Mouse (Mus musculus) c-Kit-negative CD71-positive TER-119-positive erythroid progenitor cells, embryonic 14.5 days (primary cell): ENCODE results near the gene Zfp39.
"Not testable (repeated sequence)": the region's sequence is repeated elsewhere in the genome, so short reads cannot be mapped to it uniquely, and the experiment has no call there.

Experiments
- DNase-seq: peaks from one replicate; pipeline ENCODE4 v3.0.0-alpha.2; 2013; ENCODE audit warnings: low read depth, low spot score

Zfp39 gene

GRCm38 (mm10) chr11:58922420-58922819 lies 18.4 kb upstream of the Zfp39 start:
- DNase-seq = no peak

GRCm38 (mm10) chr11:58918759-58919158 lies 14.7 kb upstream of the Zfp39 start:
- DNase-seq = no peak

GRCm38 (mm10) chr11:58917745-58918366 lies 13.8 kb upstream of the Zfp39 start, which contains the start of gene Btnl10:
Btnl10 (plus strand) TSS chr11:58917908.
- peak; percentile 64 for DNase-seq

GRCm38 (mm10) chr11:58916879-58917744 lies 13.1 kb upstream of the Zfp39 start:
- DNase-seq = peak; percentile 90

- peak; percentile 68 for DNase-seq
These were observed 10.5 kb upstream of the Zfp39 start for GRCm38 (mm10) chr11:58914461-58915028.

GRCm38 (mm10) chr11:58913776-58914175 lies 9.8 kb upstream of the Zfp39 start:
- DNase-seq = no peak

GRCm38 (mm10) chr11:58904838-58905237 lies 813 bp upstream of the Zfp39 start:
- no peak for DNase-seq

GRCm38 (mm10) chr11:58904410-58904718 lies 339 bp upstream of the Zfp39 start:
- DNase-seq = no peak

- DNase-seq = no peak
These were observed 2.9 kb downstream of the Zfp39 start for GRCm38 (mm10) chr11:58901080-58901479.

GRCm38 (mm10) chr11:58897485-58897884 lies 6.5 kb downstream of the Zfp39 start:
- DNase-seq = no peak

GRCm38 (mm10) chr11:58894456-58894855 lies 9.6 kb downstream of the Zfp39 start:
- no peak for DNase-seq

GRCm38 (mm10) chr11:58890511-58890910 lies 13.5 kb downstream of the Zfp39 start:
- no peak for DNase-seq

- no peak for DNase-seq
These were observed 20.3 kb downstream of the Zfp39 start for GRCm38 (mm10) chr11:58883756-58884155.

- DNase-seq = no peak
These were observed 33.1 kb downstream of the Zfp39 start for GRCm38 (mm10) chr11:58870961-58871360.

GRCm38 (mm10) chr11:58867954-58868330 lies 36.1 kb downstream of the Zfp39 start:
- no peak for DNase-seq

GRCm38 (mm10) chr11:58867039-58867953 lies 36.7 kb downstream of the Zfp39 start, which contains the start of gene 2810021J22Rik:
2810021J22Rik (plus strand) TSS chr11:58867216.
- DNase-seq = peak; percentile 73

GRCm38 (mm10) chr11:58860744-58861143 lies 43.3 kb downstream of the Zfp39 start:
- no peak for DNase-seq

GRCm38 (mm10) chr11:58849731-58850130 lies 54.3 kb downstream of the Zfp39 start:
- DNase-seq = no peak

- DNase-seq = no peak
These were observed 56.4 kb downstream of the Zfp39 start for GRCm38 (mm10) chr11:58847636-58848035.

- peak; percentile 100 for DNase-seq
These were observed 57.0 kb downstream of the Zfp39 start, which contains the start of gene Gm12258 for GRCm38 (mm10) chr11:58846919-58847461. Gm12258 (plus strand) TSS chr11:58847158.

GRCm38 (mm10) chr11:58838951-58839350 lies 65.1 kb downstream of the Zfp39 start, which contains the start of gene Olfr311:
Olfr311 (plus strand) TSS chr11:58839251.
- DNase-seq = not testable (repeated sequence)
